Mouse (Mus musculus) intestine, embryonic 16.5 days (tissue): Measurements from ENCODE around the gene Snx32. TPM values are rescaled to one million over a fixed set of nuclear protein-coding genes. Genes with fewer than 3 reads are reported as not detected.

Experiments used
- ATAC-seq: fragments of 200-750 bp; cut with Nextera tagmentation; 2 replicates; pipeline ENCODE4 v1.8.0; 2017; ENCODE audit warnings: moderate TSS enrichment, moderate library complexity
- H3K27ac ChIP-seq: fragments of 300-500 bp; sonication (generic); 2 replicates; pipeline ENCODE4 v1.5.1; 2014; ENCODE audit warnings: mild to moderate bottlenecking, low read length
- H3K27me3 ChIP-seq: fragments of 300-500 bp; sonication (generic); replicated peaks from 2 replicates; pipeline ENCODE4 v1.6.1; 2014; ENCODE audit warnings: low read length, control low read depth, mixed read lengths; ENCODE audit not compliant: control insufficient read depth, insufficient read depth
- H3K36me3 ChIP-seq: fragments of 300-500 bp; sonication (generic); 2 replicates; pipeline ENCODE4 v1.6.1; 2014; ENCODE audit warnings: low read length, control low read depth; ENCODE audit not compliant: control insufficient read depth, insufficient read depth
- H3K4me1 ChIP-seq: fragments of 300-500 bp; sonication (generic); 2 replicates; pipeline ENCODE4 v1.6.1; 2014; ENCODE audit warnings: low read length, control low read depth, mixed read lengths; ENCODE audit not compliant: control insufficient read depth, insufficient read depth
- H3K4me2 ChIP-seq: fragments of 300-500 bp; sonication (generic); 2 replicates; pipeline ENCODE4 v1.6.1; 2014; ENCODE audit warnings: low read depth, low read length, control low read depth
- H3K4me3 ChIP-seq: fragments of 300-500 bp; sonication (generic); 2 replicates; pipeline ENCODE4 v1.5.1; 2014; ENCODE audit warnings: mild to moderate bottlenecking, low read length
- H3K9ac ChIP-seq: fragments of 300-500 bp; sonication (generic); 2 replicates; pipeline ENCODE4 v1.6.1; 2014; ENCODE audit warnings: low read depth, low read length
- H3K9me3 ChIP-seq: fragments of 300-500 bp; sonication (generic); 2 replicates; pipeline ENCODE4 v1.6.1; 2016; ENCODE audit warnings: low read length, control low read depth; ENCODE audit not compliant: control insufficient read depth
- WGBS: fragments of 180-500 bp; shearing (Covaris S2); extraction: QIAGEN DNeasy Blood & Tissue Kit; methylation state at CpG from one replicate; pipeline ENCODE4 v1.1.7; 2014; 5-methylcytosine and 5-hydroxymethylcytosine counted together
- polyA plus RNA-seq: library from polyadenylated mRNA; unstranded; fragments of >200 nt; fragmentation: Nextera tagmentation; extraction: Ambion mirVana; gene quantifications from 2 replicates; pipeline ENCODE4 v1.2.1, GENCODE M21; 2015

Gene Snx32
- polyA plus RNA-seq, 1 experiment from 2014 or later: 6.9 TPM

DNA sequence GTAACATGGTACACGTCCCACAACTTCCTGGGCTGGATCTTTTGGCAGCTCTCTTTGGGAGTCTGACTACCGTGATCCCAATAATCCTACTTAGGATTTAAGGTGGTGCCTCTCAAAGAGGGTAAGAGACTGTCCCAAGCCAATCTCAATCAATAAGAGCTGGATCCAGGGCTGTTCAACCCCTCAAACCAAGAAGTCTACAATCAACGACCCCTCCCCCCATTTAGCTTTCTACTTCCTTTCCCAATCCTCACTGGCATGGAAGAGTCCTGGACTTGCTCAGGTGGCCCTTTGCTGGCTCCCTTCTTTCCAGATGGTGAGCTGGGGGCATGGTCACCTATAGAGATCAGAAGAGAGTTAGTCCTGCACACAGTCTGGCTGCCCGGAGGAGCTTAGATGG is 23.6 kb downstream of the Snx32 start:
- H3K9me3 ChIP-seq: no peaks in the 10 kb centered on the region
- 0 out of 2 replicates have a peak overlapping the region, but pooled peaks have one; percentile 93 for H3K4me2 ChIP-seq
- WGBS: 84% methylated on average over 4 of the region's 4 CpGs
- H3K36me3 ChIP-seq: peaks cover 7% of the 10 kb centered on the region
- peaks cover 19% of the 10 kb centered on the region for H3K4me1 ChIP-seq
- H3K27me3 ChIP-seq: no peaks in the 10 kb centered on the region
- no peak for ATAC-seq
- no peak overlapping the region for H3K9ac ChIP-seq
- peak overlapping the region; percentile 65; the same call in 1 of the 2 replicates for H3K4me3 ChIP-seq
- peak overlapping the region; percentile 99; the same call in 1 of the 2 replicates for H3K27ac ChIP-seq

DNA sequence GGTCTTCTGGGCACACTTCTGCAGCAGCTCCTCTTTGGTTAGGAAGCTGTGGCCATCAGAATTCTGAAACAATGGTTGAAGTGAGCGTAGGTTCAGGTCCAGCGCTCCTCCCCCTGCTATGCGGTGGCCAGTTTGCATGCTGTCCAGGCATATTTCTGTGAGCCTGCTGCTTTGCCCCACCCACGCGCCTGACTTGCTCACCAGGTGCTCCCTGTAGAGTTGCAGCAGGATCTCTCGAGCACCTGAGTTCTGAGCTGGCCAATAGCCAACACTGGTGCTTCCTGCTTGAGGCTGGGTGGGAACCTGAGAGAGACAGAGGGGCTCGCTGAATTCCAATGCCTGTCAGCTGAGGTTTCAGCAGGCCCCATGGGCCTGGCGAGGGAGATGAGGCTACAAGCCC is 24.1 kb downstream of the Snx32 start:
- no peaks in the 10 kb centered on the region for H3K27me3 ChIP-seq
- H3K4me3 ChIP-seq: no peak overlapping the region
- WGBS: 83% methylated on average over 8 of the region's 8 CpGs
- H3K4me1 ChIP-seq: peaks cover 18% of the 10 kb centered on the region
- H3K9ac ChIP-seq: no peak overlapping the region
- H3K27ac ChIP-seq: no peak overlapping the region
- H3K4me2 ChIP-seq: no peak overlapping the region
- no peak for ATAC-seq
- no peaks in the 10 kb centered on the region for H3K9me3 ChIP-seq
- peaks cover 7% of the 10 kb centered on the region for H3K36me3 ChIP-seq

DNA sequence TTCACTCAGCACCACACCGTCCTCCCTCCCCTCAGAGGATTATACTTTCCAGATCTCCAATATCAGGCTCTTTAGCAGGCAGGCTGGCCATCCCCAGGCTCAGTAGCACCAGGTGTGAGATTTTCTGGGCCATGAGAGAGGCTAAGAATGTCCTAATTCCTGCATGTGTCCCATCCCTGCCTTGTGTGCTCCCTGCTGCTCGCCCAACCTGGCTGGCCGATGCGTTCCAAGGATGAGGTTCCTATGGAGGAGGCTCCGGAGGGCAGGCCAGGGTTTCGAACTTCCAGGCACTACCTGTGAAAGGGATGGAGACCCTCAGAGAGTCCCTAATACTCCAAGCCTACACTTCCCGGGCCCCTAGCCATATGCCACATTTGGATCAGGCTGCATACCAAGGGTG is 24.5 kb downstream of the Snx32 start:
- peaks cover 18% of the 10 kb centered on the region for H3K4me1 ChIP-seq
- no peak for ATAC-seq
- H3K9me3 ChIP-seq: no peaks in the 10 kb centered on the region
- no peak overlapping the region for H3K9ac ChIP-seq
- H3K4me3 ChIP-seq: no peak overlapping the region
- H3K27me3 ChIP-seq: no peaks in the 10 kb centered on the region
- no peak overlapping the region for H3K27ac ChIP-seq
- peaks cover 7% of the 10 kb centered on the region for H3K36me3 ChIP-seq
- 90% methylated on average over 7 of the region's 7 CpGs for WGBS
- no peak overlapping the region for H3K4me2 ChIP-seq

DNA sequence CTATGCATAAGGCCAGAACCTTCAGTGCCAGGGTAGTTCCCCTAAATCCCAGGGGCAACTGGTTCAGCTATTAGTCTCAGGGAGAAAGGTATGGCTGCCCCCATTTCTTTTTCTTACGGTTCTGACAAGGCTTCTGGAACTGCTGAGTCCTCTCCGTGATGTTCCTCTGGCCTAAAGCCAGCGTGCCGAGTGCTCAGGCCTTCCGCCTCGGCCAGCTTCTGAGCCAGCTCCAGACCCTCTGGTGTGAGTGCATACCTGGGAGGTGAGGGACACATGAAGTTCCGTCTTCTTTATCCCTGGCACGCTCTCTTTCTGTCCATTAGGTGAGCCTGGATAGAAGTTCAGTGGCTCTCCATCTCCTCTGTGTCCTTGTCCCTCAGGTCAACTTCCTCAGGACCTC is 25.0 kb downstream of the Snx32 start:
- Histone ChIP-seq H3K4me1 (peaks cover 18% of the 10 kb centered on the region), H3K27ac (no peak overlapping the region), H3K9me3 (no peaks in the 10 kb centered on the region), H3K27me3 (no peaks in the 10 kb centered on the region), H3K36me3 (peaks cover 7% of the 10 kb centered on the region), H3K9ac (no peak overlapping the region), H3K4me3 (no peak overlapping the region), H3K4me2 (no peak overlapping the region)
- 87% methylated on average over 8 of the region's 8 CpGs for WGBS
- ATAC-seq: no peak

DNA sequence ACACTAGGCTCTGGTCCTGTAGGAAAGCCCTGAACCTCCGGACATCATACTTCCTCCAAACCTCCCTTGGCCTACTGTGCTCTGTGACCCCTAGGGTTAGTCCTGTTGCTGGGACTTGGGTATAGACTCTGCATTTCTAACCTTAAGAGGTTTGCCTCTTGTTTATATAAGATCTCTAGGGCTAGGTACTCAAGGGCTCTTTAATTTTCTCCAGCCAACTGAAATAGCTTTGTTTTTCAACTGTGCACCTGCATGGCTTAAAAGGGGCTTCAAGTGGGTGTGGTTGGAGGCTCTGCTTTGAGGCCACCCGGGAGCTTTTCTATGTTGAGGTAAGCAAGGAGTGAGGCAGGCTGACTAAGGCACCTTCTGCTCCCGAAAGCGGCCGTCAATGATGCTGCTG is 25.8 kb downstream of the Snx32 start:
- H3K27me3 ChIP-seq: no peaks in the 10 kb centered on the region
- H3K9ac ChIP-seq: no peak overlapping the region
- no peak overlapping the region for H3K4me3 ChIP-seq
- 94% methylated on average over 5 of the region's 5 CpGs for WGBS
- no peak overlapping the region for H3K27ac ChIP-seq
- no peak for ATAC-seq
- H3K36me3 ChIP-seq: peaks cover 7% of the 10 kb centered on the region
- H3K4me2 ChIP-seq: no peak overlapping the region
- H3K4me1 ChIP-seq: peaks cover 14% of the 10 kb centered on the region; the same call in 1 of the 2 replicates
- no peaks in the 10 kb centered on the region for H3K9me3 ChIP-seq

DNA sequence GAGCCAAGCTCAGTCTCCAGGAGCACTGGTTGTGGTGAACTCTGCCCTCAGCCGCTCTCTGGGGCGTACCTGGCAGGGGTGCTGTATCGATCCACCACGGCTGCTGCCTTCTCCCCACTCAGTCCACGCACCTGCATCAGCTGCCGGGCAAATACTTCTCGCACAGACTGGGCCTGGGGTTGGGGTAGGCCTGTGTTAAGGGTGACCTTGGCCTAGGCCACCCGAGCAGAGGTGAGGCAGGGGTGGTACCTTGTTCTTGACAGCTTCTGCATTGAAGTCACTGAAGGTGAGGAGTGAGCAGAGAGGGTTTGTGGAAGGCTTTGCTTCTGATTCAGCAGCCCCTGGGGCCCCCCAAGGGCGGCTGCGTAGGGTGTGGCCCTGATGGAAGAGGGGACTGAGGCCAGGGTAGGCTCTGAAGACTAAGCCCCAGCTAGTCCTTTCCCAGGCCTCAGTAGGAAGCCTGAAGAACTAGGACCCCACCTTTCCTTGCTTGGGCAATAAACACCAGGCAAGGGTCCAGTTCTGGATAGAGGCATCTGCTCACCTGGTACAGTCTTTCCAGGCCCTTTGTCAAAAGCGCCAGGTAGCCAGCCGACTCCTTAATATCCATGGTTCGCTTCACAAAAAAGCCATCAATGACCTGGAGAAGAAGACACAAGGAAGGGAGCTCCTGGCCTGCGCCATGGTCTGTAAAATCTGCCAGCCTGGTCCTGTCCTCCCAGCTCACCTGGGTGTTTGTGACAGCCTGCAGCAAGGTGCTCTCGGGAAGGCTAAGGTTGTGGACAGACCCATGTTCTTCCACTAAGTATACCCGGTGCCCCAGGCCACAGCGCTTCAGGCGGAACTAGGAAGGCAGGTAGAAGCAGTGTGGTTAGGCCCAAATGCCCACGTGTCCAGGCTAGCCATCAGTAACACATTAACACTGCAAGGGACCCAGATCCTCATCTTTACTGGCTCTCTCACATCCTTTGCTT is 26.7 kb downstream of the Snx32 start:
- Histone ChIP-seq H3K9me3 (no peaks in the 10 kb centered on the region), H3K4me1 (peaks cover 14% of the 10 kb centered on the region; the same call in 1 of the 2 replicates), H3K27ac (no peak overlapping the region), H3K4me3 (no peak overlapping the region), H3K36me3 (peaks cover 7% of the 10 kb centered on the region), H3K9ac (no peak overlapping the region), H3K27me3 (no peaks in the 10 kb centered on the region), H3K4me2 (no peak overlapping the region)
- no peak for ATAC-seq
- WGBS: 90% methylated on average over 19 of the region's 19 CpGs

DNA sequence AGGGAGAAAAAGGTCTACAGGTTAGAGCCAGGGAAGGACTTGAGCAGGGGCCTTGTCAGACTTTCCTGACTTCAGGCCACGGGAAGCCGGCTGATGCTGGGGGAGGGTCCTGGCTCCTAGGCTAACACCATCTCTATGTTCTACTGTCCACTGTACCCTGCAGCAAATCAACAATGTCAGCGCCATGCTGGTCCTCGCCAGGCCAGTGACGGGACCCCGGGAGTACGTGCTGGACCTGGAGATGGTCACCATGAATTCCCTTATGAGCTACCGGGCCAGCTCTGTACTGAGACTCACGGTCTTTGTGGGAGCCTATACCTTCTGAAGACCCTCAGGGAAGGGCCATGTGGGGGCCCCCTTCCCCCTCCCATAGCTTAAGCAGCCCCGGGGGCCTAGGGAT is 28.9 kb downstream of the Snx32 start:
- H3K27ac ChIP-seq: no peak overlapping the region
- H3K36me3 ChIP-seq: peaks cover 7% of the 10 kb centered on the region
- H3K4me3 ChIP-seq: no peak overlapping the region
- H3K4me1 ChIP-seq: peaks cover 3% of the 10 kb centered on the region; the same call in 1 of the 2 replicates
- 91% methylated on average over 10 of the region's 10 CpGs for WGBS
- H3K9ac ChIP-seq: no peak overlapping the region
- no peaks in the 10 kb centered on the region for H3K9me3 ChIP-seq
- ATAC-seq: no peak
- H3K27me3 ChIP-seq: no peaks in the 10 kb centered on the region
- no peak overlapping the region for H3K4me2 ChIP-seq

DNA sequence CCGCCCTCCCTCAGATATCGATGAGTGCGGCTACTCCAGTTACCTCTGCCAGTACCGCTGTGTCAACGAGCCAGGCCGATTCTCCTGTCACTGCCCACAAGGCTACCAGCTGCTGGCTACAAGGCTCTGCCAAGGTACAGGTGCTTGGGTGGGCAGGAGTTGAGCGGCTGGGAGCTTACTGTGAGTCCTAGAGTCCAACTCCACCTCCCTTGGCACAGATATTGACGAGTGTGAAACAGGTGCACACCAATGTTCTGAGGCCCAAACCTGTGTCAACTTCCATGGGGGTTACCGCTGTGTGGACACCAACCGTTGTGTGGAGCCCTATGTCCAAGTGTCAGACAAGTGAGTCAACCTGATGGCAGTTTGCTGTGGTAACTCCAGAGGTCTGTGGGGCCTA is 30.3 kb downstream of the Snx32 start:
- Histone ChIP-seq H3K4me2 (no peak overlapping the region), H3K9ac (no peak overlapping the region), H3K27ac (no peak overlapping the region), H3K27me3 (no peaks in the 10 kb centered on the region), H3K4me1 (peaks cover 8% of the 10 kb centered on the region), H3K4me3 (no peak overlapping the region), H3K9me3 (no peaks in the 10 kb centered on the region), H3K36me3 (peaks cover 4% of the 10 kb centered on the region)
- WGBS: 91% methylated on average over 10 of the region's 10 CpGs
- no peak for ATAC-seq

DNA sequence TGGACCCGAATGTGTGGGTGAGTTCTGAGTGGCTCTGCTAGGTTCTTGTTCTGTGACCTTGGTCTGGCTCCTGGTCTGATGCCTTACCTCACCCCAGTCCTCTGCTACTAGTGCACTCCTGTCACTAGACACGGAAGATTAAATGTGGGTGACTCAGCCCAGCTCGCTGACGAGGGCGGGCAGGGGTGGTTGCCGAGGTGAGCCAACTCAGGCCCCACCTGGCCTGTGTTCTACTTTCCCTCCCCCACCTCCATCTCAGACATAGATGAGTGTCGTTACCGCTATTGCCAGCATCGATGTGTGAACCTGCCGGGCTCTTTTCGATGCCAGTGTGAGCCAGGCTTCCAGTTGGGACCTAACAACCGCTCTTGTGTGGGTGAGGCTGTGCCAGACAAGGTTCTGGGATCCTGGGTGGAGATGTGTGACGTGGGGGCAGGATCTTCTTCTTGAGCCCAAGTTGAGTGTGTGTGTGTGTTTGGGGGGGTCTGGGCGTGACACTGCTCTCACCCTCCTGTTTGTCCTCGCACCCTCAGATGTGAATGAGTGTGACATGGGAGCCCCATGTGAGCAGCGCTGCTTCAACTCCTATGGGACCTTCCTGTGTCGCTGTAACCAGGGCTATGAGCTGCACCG is 32.6 kb downstream of the Snx32 start:
- H3K36me3 ChIP-seq: peaks cover 2% of the 10 kb centered on the region; the same call in 1 of the 2 replicates
- no peak overlapping the region for H3K4me3 ChIP-seq
- ATAC-seq: no peak
- peaks cover 8% of the 10 kb centered on the region for H3K4me1 ChIP-seq
- H3K27ac ChIP-seq: no peak overlapping the region
- no peak overlapping the region for H3K4me2 ChIP-seq
- no peaks in the 10 kb centered on the region for H3K27me3 ChIP-seq
- 88% methylated on average over 18 of the region's 18 CpGs for WGBS
- no peak overlapping the region for H3K9ac ChIP-seq
- H3K9me3 ChIP-seq: no peaks in the 10 kb centered on the region
